Mouse (Mus musculus): ENCODE data around the gene Asic5. TPM values are rescaled to one million over a fixed set of nuclear protein-coding genes. Genes with fewer than 3 reads are reported as not detected.

The Asic5 gene
- total and polyA plus RNA-seq, 2 experiments from 2014 or later: not detected

DNA sequence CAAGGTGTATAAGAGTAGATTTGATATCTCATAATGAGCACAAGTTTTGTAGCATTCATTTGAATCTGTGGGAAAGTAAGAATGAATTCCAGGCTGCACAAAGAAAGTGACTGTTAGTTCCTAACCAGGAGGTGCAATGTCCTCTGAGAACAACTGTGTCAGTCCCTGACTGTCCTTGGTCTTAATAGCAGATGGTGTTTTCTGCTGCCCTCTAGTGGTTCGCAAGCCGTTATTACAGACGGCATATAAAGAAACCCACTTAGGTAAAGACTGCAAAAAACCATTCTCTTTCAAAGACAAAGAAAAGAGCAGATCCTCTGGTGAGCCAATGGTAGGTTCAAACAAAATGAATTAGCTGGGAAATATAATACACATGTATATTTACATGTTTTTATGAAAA is 47.1 kb downstream of the Asic5 start:
- no peak overlapping the region for H3K4me2 ChIP-seq (ENCODE audit: low read depth)
- no peaks in the 10 kb centered on the region for H3K9me3 ChIP-seq (ENCODE audit: low read length)
- no peaks in the 10 kb centered on the region for H3K27me3 ChIP-seq (ENCODE audit: insufficient read depth, low read length)
- H3K4me3 ChIP-seq (ENCODE audit: low read depth, low read length): no peak overlapping the region
- under 1% methylated on average over 3 of the region's 3 CpGs for WGBS
- DNase-seq (peak; percentile 76), ATAC-seq (peak; percentile 78)
- H3K36me3 ChIP-seq (ENCODE audit: insufficient read depth): peaks cover 11% of the 10 kb centered on the region; the same call in 1 of the 2 replicates
- no peak overlapping the region for H3K9ac ChIP-seq
- H3K27ac ChIP-seq (ENCODE audit: low read depth, low read length): no peak overlapping the region
- H3K4me1 ChIP-seq (ENCODE audit: insufficient read depth): no peaks in the 10 kb centered on the region
- TF ChIP-seq CTCF (IDR thresholded peaks at IDR 0.05; ENCODE audit: low read depth): peak; percentile 79

DNA sequence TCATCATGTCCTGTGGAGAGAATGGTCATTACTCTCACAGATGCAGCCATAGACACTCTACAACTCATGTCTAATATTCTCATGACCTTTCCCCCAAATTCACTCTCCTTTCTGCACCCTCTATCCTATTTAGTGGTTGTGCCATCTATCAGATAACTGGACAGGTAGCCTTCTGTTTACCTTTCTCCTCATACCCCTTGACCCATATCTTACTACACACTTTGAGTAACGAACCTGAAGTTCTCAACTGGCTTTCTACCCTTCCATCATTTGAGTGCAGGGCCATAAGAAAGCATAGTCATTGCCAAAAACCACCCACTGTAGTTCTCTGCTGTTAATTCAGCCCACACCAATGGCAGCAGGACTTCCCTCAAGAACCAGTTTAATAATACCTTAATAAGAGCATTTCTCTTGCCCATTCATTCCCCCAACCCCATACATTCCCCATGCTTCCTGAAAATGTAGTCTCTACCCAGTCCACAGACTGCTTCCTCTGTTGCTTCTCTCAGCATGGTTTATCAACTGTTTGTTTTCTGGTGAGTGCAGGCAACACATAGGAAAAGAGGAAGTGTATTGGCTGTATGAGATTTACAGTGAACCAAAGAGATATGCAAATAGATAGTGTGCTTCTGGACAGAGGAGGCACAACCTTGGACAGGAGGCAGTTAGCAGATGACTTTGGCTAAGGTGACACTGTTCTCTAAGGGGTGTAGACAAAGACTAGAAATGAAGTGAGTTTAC is 48.1 kb downstream of the Asic5 start:
- no peak for TF ChIP-seq CTCF (IDR thresholded peaks at IDR 0.05; ENCODE audit: low read depth)
- no peak overlapping the region for H3K4me2 ChIP-seq (ENCODE audit: low read depth)
- H3K9ac ChIP-seq: no peak overlapping the region
- ATAC-seq: no peak
- H3K27me3 ChIP-seq (ENCODE audit: insufficient read depth, low read length): no peaks in the 10 kb centered on the region
- peaks cover 12% of the 10 kb centered on the region; the same call in 1 of the 2 replicates for H3K36me3 ChIP-seq (ENCODE audit: insufficient read depth)
- no peak overlapping the region for H3K4me3 ChIP-seq (ENCODE audit: low read depth, low read length)
- no peaks in the 10 kb centered on the region for H3K4me1 ChIP-seq (ENCODE audit: insufficient read depth)
- H3K27ac ChIP-seq (ENCODE audit: low read depth, low read length): no peak overlapping the region
- DNase-seq: no peak
- WGBS: 75% methylated on average over 1 of the region's 1 CpGs
- no peaks in the 10 kb centered on the region for H3K9me3 ChIP-seq (ENCODE audit: low read length)

DNA sequence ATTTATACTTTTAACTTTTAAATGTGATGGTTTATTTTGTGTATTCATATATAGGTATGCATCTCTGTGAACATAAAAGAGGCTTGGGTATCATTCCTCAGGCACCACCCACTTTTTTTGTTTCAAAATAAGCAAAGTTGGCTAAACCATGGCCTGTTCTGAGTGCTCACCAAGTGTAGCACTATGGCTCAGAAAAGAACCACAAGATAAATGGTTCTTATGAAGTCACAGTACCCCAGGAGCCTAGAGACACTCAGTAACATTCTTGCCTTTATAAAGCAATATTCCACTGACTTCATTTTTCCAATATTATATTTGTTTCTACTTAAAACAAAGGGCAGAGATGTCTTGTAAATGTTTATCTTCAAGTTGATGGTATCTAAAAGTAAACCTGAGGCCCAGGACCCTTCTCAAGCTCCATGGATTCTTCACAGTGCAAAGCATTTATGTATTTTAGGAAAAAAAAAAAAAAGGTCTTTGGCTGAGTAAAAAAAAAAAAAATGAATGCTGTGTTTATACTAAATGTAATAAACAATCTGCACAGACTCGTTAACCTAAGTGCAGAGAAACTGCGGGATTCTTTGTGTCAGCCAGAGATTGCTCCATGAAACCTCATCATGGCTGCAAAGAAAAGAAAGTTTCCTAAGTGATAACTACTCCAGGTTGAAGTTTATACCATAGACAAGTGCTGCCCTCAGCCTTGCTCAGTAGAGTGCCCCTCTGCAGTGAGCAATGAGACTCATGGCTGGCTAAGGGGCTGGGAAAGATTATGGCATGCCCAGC is 54.4 kb downstream of the Asic5 start:
- no peak for DNase-seq
- Histone ChIP-seq H3K9me3 (ENCODE audit: low read length) (no peaks in the 10 kb centered on the region), H3K9ac (no peak overlapping the region), H3K36me3 (ENCODE audit: insufficient read depth) (peaks cover 43% of the 10 kb centered on the region), H3K27me3 (ENCODE audit: insufficient read depth, low read length) (no peaks in the 10 kb centered on the region), H3K4me1 (ENCODE audit: insufficient read depth) (no peaks in the 10 kb centered on the region), H3K4me3 (ENCODE audit: low read depth, low read length) (no peak overlapping the region), H3K4me2 (ENCODE audit: low read depth) (no peak overlapping the region), H3K27ac (ENCODE audit: low read depth, low read length) (no peak overlapping the region)
- no peak for ATAC-seq
- WGBS: 57% methylated on average over 2 of the region's 2 CpGs
- TF ChIP-seq CTCF (IDR thresholded peaks at IDR 0.05; ENCODE audit: low read depth): no peak

DNA sequence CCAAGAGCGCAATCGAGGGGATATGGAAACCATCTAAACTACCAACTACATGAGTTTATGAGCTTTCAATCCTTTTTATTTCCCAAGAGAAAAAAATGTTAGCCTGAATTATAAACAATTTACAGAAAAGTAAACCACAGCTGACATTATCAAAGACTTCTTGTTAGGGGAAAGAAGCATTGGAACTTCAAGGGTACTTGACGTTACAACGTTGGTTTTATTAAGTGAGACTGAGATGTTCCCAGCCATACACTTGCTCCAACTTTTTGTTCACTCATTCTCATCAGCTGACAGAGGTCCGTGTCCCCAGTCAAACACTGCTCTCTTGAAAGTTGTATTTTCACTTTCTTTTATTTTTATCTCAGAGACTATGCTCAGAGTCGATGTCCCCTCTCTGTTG is 61.6 kb downstream of the Asic5 start:
- H3K9me3 ChIP-seq (ENCODE audit: low read length): no peaks in the 10 kb centered on the region
- no peak overlapping the region for H3K9ac ChIP-seq
- H3K4me1 ChIP-seq (ENCODE audit: insufficient read depth): no peaks in the 10 kb centered on the region
- no peak overlapping the region for H3K4me2 ChIP-seq (ENCODE audit: low read depth)
- no peaks in the 10 kb centered on the region for H3K27me3 ChIP-seq (ENCODE audit: insufficient read depth, low read length)
- peaks cover 35% of the 10 kb centered on the region for H3K36me3 ChIP-seq (ENCODE audit: insufficient read depth)
- no peak overlapping the region for H3K27ac ChIP-seq (ENCODE audit: low read depth, low read length)
- ATAC-seq (no peak), DNase-seq (no peak)
- TF ChIP-seq CTCF (IDR thresholded peaks at IDR 0.05; ENCODE audit: low read depth): no peak
- WGBS: 83% methylated on average over 6 of the region's 6 CpGs
- no peak overlapping the region for H3K4me3 ChIP-seq (ENCODE audit: low read depth, low read length)

DNA sequence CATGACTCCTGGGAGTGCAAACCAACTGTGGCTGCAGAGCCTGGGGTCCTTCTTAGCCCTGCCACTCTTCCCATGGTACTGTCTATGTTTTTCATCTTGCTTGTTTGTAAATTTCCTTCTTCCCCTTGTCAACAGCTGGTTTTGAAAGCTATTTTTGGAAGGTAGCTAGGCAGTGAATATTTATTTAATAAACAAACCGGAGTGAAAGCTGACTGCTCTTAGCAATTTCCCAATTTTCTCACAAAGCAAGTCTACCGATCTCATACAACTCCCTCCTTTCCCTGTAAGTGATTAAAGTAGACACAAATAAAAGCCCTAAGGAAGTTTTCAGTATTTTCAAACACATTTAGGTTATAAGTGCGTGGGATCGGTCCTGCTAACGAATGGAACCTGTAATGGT is 62.8 kb downstream of the Asic5 start:
- Histone ChIP-seq H3K27ac (ENCODE audit: low read depth, low read length) (no peak overlapping the region), H3K27me3 (ENCODE audit: insufficient read depth, low read length) (no peaks in the 10 kb centered on the region), H3K4me3 (ENCODE audit: low read depth, low read length) (no peak overlapping the region), H3K36me3 (ENCODE audit: insufficient read depth) (peaks cover 25% of the 10 kb centered on the region; the same call in 1 of the 2 replicates), H3K4me1 (ENCODE audit: insufficient read depth) (0 out of 2 replicates have a peak, but pooled peaks cover 4% of the 10 kb centered on the region), H3K9ac (no peak overlapping the region), H3K9me3 (ENCODE audit: low read length) (no peaks in the 10 kb centered on the region), H3K4me2 (ENCODE audit: low read depth) (no peak overlapping the region)
- WGBS: 85% methylated on average over 5 of the region's 5 CpGs
- DNase-seq (no peak), ATAC-seq (no peak)
- TF ChIP-seq CTCF (IDR thresholded peaks at IDR 0.05; ENCODE audit: low read depth): no peak

DNA sequence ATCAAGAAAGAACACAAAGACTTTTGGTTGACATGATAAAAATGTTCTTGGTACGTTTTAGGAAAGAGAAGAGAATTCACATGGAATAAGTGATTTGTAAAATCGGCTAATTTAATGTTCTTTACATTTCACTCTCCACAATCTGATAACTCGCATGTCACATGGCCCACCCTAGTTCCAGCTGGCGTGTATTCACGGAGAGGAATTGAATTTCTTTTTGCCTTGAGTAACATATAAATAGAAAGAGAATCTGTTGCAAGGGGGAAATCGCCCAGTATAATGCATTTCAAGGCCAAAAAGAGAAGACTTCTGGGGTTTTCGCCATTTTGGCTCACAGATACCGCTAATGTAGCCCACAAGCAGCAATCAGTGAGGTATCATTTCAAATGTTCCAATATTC is 64.0 kb downstream of the Asic5 start:
- DNase-seq: peak; percentile 78
- Histone ChIP-seq H3K4me2 (ENCODE audit: low read depth) (no peak overlapping the region), H3K27me3 (ENCODE audit: insufficient read depth, low read length) (no peaks in the 10 kb centered on the region), H3K4me3 (ENCODE audit: low read depth, low read length) (no peak overlapping the region), H3K9me3 (ENCODE audit: low read length) (no peaks in the 10 kb centered on the region), H3K4me1 (ENCODE audit: insufficient read depth) (0 out of 2 replicates have a peak, but pooled peaks cover 4% of the 10 kb centered on the region), H3K36me3 (ENCODE audit: insufficient read depth) (peaks cover 25% of the 10 kb centered on the region; the same call in 1 of the 2 replicates), H3K27ac (ENCODE audit: low read depth, low read length) (peak overlapping the region; percentile 60; the same call in 1 of the 2 replicates), H3K9ac (no peak overlapping the region)
- 67% methylated on average over 8 of the region's 8 CpGs for WGBS
- peak; percentile 75 for ATAC-seq
- no peak for TF ChIP-seq CTCF (IDR thresholded peaks at IDR 0.05; ENCODE audit: low read depth)

Data from forebrain, postnatal 0 days (tissue).